Mouse (Mus musculus) hindbrain, embryonic 14.5 days (tissue): Measurements from ENCODE around the gene Nckap5. TPM values are rescaled to one million over a fixed set of nuclear protein-coding genes. Genes with fewer than 3 reads are reported as not detected.

Experiments
- ATAC-seq: fragments of 200-750 bp; cut with Nextera tagmentation; 2 replicates; pipeline ENCODE4 v1.8.0; 2017; ENCODE audit warnings: moderate number of reproducible peaks, mild to moderate bottlenecking, moderate TSS enrichment, moderate library complexity; ENCODE audit not compliant: low FRiP score
- DNase-seq: peaks from one replicate; pipeline ENCODE4 v3.0.0-alpha.2; 2015; ENCODE audit warnings: low spot score
- H3K27ac ChIP-seq: fragments of 300-500 bp; sonication (generic); 2 replicates; pipeline ENCODE4 v1.5.1; 2014; ENCODE audit warnings: mild to moderate bottlenecking, moderate library complexity
- H3K27me3 ChIP-seq: fragments of 300-500 bp; sonication (generic); 2 replicates; pipeline ENCODE4 v1.6.1; 2014; ENCODE audit warnings: mild to moderate bottlenecking, low read length, mixed read lengths; ENCODE audit not compliant: control insufficient read depth, insufficient read depth
- H3K36me3 ChIP-seq: fragments of 300-500 bp; sonication (generic); replicated peaks from 2 replicates; pipeline ENCODE4 v1.6.1; 2014; ENCODE audit not compliant: control insufficient read depth, insufficient read depth
- H3K4me1 ChIP-seq: fragments of 300-500 bp; sonication (generic); replicated peaks from 2 replicates; pipeline ENCODE4 v1.6.1; 2014; ENCODE audit warnings: antibody characterized with exemption, low read length, mixed read lengths; ENCODE audit not compliant: control insufficient read depth, insufficient read depth
- H3K4me2 ChIP-seq: fragments of 300-500 bp; sonication (generic); replicated peaks from 2 replicates; pipeline ENCODE4 v1.6.1; 2014; ENCODE audit warnings: mild to moderate bottlenecking, moderate library complexity
- H3K4me3 ChIP-seq: fragments of 300-500 bp; sonication (generic); replicated peaks from 2 replicates; pipeline ENCODE4 v1.5.1; 2014; ENCODE audit warnings: mild to moderate bottlenecking, low read length
- H3K9ac ChIP-seq: fragments of 300-500 bp; sonication (generic); 2 replicates; pipeline ENCODE4 v1.6.1; 2014
- H3K9me3 ChIP-seq: fragments of 300-500 bp; sonication (generic); 2 replicates; pipeline ENCODE4 v1.6.1; 2016; ENCODE audit warnings: low read length; ENCODE audit not compliant: control insufficient read depth
- WGBS: fragments of 180-500 bp; shearing (Covaris S2); extraction: QIAGEN DNeasy Blood & Tissue Kit; methylation state at CpG from one replicate; pipeline ENCODE4 v1.1.7; 2014; 5-methylcytosine and 5-hydroxymethylcytosine counted together
- polyA plus RNA-seq: library from polyadenylated mRNA; unstranded; fragments of >200 nt; fragmentation: Nextera tagmentation; extraction: Ambion mirVana; gene quantifications from 2 replicates; pipeline ENCODE4 v1.2.1, GENCODE M21; 2014

The Nckap5 gene
- polyA plus RNA-seq, 1 experiment from 2014 or later, result 14.1 TPM

DNA sequence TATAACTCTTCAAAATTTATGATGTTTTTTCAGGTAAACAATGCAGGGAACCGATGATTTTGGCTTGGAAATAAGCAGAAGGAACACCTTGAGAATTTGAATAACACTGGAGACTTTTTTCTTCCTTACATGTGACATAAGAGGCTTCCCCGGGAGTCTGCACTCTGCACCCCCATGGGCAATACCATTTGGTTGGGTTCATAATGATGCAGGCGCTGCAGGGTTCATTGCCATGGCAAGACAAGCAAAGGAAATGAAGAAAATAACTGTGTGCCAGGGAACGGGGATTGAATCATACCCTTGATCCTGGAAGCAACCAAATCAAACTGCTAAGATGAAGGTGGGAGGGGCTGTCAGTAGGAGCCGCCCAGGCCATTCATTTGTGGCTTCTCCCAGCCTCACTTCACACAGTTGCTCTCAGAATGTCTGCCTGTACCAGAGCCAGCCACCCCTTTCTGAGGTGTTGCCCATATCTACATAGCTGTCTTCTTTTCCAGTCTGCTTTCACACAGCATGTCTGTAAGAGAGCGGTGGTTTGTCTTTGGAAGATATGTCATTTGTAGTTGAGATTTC is 392.5 kb downstream of the Nckap5 start:
- Histone ChIP-seq H3K9me3 (no peaks in the 10 kb centered on the region; the same call in 1 of the 2 replicates), H3K27ac (no peak overlapping the region), H3K4me1 (peaks cover 4% of the 10 kb centered on the region; the same call in 1 of the 2 replicates), H3K4me2 (no peak overlapping the region), H3K9ac (no peak overlapping the region), H3K27me3 (no peaks in the 10 kb centered on the region), H3K36me3 (no peaks in the 10 kb centered on the region), H3K4me3 (no peak overlapping the region)
- no peak for ATAC-seq
- 68% methylated on average over 6 of the region's 6 CpGs for WGBS
- no peak for DNase-seq

DNA sequence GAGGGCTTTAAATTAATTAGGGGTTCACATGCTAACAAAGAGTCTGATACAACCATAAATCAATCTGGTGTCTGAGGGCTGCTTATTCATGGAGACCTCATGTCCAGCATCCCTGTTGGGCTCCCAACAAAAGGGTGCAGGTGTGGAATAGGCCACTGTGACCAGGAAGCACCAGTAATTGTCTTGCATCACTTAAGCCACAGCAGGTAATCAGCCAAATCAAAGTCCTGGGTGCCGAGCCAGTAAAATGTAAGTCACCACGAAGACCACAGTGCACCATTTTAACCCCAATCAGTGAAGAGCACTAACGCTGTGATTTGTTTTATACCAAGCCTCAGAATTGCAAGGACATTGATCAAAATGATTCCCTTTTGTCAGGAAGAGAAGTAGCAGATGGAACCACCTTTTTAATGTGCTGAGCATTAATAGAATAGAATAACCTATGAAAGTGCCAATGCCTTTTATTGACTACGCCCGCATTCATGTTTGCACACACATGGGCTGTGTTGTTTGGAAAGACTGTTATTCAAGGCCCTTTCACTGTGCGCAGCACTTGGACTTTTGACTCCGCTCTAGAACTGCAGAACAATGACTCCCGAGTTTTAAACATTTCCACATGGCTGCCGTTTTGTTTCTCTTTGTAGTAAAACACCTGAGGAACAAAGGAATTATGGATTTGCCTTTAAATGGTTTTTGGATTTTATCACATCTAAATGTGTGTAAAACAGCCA is 393.5 kb downstream of the Nckap5 start:
- H3K9ac ChIP-seq, result no peak overlapping the region
- H3K27ac ChIP-seq, result no peak overlapping the region
- DNase-seq (no peak), ATAC-seq (no peak)
- no peaks in the 10 kb centered on the region; the same call in 1 of the 2 replicates for H3K9me3 ChIP-seq
- peaks cover 4% of the 10 kb centered on the region; the same call in 1 of the 2 replicates for H3K4me1 ChIP-seq
- 50% methylated on average over 9 of the region's 9 CpGs for WGBS
- H3K27me3 ChIP-seq, result no peaks in the 10 kb centered on the region
- no peaks in the 10 kb centered on the region for H3K36me3 ChIP-seq
- H3K4me2 ChIP-seq, result no peak overlapping the region
- H3K4me3 ChIP-seq, result no peak overlapping the region

DNA sequence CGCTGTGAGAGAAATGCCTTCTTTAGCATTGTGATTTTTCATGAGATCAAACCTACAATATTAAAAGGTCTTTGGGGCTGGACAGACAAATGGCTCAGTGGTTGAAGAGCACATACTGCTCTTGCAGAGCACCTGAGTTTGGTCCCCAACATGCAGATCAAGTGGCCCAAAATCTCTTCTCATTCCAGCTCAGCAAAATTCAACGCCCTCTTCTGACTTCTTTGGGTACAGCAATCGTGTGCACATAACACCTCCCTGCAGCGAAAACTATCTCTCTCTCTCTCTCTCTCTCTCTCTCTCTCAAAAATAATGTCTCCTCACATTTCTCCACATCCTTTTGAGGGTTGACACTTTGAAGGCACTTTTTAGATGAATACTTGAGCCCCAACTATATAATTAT is 398.3 kb downstream of the Nckap5 start:
- no peak for DNase-seq
- Histone ChIP-seq H3K36me3 (no peaks in the 10 kb centered on the region), H3K27ac (no peak overlapping the region), H3K9ac (no peak overlapping the region), H3K4me3 (no peak overlapping the region), H3K27me3 (no peaks in the 10 kb centered on the region), H3K9me3 (no peaks in the 10 kb centered on the region; the same call in 1 of the 2 replicates), H3K4me1 (0 out of 2 replicates have a peak, but pooled peaks cover 4% of the 10 kb centered on the region), H3K4me2 (no peak overlapping the region)
- ATAC-seq, result no peak
- WGBS, result 87% methylated on average over 4 of the region's 4 CpGs

DNA sequence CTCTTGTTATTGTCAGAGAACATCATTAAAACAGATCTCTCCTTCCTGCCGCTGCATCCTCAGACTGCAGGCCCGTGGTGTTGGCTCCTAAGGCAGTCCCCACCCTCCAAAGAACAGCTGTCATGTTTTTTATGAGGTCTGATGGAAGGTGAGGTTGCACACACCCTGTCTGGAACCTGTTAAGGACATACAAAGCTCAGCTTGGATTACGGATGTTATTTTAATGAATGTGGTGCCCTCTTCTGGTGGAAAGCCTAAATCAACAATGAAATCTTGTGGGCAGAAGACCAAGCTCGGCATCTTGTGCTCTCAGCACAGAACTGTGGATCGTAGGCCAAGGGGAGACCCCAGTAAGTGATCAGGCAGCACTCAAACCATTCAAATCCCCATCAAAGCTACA is 399.0 kb downstream of the Nckap5 start:
- Histone ChIP-seq H3K4me2 (no peak overlapping the region), H3K27me3 (no peaks in the 10 kb centered on the region), H3K9me3 (no peaks in the 10 kb centered on the region; the same call in 1 of the 2 replicates), H3K36me3 (no peaks in the 10 kb centered on the region), H3K4me1 (no peaks in the 10 kb centered on the region), H3K9ac (no peak overlapping the region), H3K27ac (no peak overlapping the region), H3K4me3 (no peak overlapping the region)
- peak; percentile 65; the same call in 1 of the 2 replicates for ATAC-seq
- WGBS, result 19% methylated on average over 5 of the region's 5 CpGs
- DNase-seq, result peak; percentile 87

DNA sequence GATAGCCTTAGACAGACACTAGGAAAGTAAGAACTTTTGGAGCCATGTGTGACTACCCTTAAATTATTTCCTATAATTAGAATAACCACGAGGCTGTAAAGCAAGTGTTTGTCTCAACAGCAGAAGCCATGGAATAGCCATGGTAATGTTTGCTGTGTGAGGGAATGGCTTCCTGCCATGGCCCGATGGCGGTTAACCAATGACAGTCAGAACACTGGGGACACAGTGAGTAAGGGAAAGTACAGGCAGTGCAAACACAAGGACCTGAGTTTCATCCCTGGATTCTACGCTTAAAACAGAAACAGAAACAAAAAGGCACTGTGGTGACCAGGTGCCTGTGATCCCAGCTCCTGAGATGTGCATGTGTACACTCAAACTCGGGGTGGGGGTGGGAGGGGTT is 419.2 kb downstream of the Nckap5 start:
- ATAC-seq (no peak), DNase-seq (no peak)
- Histone ChIP-seq H3K9me3 (no peaks in the 10 kb centered on the region), H3K4me2 (no peak overlapping the region), H3K9ac (no peak overlapping the region), H3K27me3 (no peaks in the 10 kb centered on the region), H3K4me1 (no peaks in the 10 kb centered on the region), H3K36me3 (no peaks in the 10 kb centered on the region), H3K4me3 (no peak overlapping the region), H3K27ac (no peak overlapping the region)
- WGBS, result 80% methylated on average over 5 of the region's 5 CpGs

DNA sequence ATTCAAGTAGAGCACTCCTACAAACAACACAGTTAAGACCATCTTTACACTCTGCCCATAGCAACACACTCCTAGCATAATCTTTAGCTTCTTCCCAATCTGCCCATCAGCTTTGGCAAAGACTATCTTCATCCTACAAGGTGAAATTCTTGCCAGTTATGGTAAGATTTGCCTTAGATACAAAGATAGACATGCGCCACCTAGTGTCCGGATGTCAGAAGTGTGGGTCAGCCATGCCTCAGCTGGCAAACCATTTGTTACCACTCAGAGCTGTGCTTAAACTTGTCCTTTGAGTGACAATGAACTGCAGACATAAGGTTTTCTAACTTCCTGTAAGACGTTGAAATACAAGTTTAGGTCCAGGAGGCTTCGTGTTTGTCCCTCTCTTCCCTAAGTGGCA is 422.7 kb downstream of the Nckap5 start:
- no peaks in the 10 kb centered on the region for H3K36me3 ChIP-seq
- 20% methylated on average over 4 of the region's 4 CpGs for WGBS
- no peak overlapping the region for H3K9ac ChIP-seq
- no peak overlapping the region for H3K4me3 ChIP-seq
- ATAC-seq (no peak), DNase-seq (peak; percentile 50)
- no peaks in the 10 kb centered on the region for H3K4me1 ChIP-seq
- no peaks in the 10 kb centered on the region for H3K27me3 ChIP-seq
- no peak overlapping the region for H3K27ac ChIP-seq
- H3K9me3 ChIP-seq, result no peaks in the 10 kb centered on the region
- H3K4me2 ChIP-seq, result no peak overlapping the region

DNA sequence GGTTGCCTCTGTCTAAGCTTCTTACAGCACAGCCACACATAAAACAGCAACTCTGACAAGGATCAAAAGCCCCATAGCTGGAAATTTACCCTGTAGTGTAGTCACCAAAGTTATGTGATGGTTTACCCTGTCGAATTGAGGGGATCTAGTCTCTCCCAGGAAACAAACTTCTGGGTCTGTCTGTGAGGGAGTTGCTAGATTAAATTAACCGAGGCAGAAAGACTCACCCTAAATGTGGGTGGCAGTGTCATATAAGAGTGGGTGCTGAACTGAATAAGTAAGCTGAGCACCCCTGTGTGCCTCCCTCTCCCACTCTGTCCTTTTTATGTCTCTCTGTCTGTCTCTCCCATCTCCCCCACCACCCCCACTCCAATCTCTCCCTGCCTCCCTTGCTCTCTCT is 425.1 kb downstream of the Nckap5 start:
- WGBS, result 86% methylated on average over 2 of the region's 2 CpGs
- Histone ChIP-seq H3K27ac (no peak overlapping the region), H3K4me1 (no peaks in the 10 kb centered on the region), H3K4me3 (no peak overlapping the region), H3K4me2 (no peak overlapping the region), H3K9ac (no peak overlapping the region), H3K36me3 (no peaks in the 10 kb centered on the region), H3K27me3 (no peaks in the 10 kb centered on the region), H3K9me3 (no peaks in the 10 kb centered on the region)
- ATAC-seq (no peak), DNase-seq (no peak)

DNA sequence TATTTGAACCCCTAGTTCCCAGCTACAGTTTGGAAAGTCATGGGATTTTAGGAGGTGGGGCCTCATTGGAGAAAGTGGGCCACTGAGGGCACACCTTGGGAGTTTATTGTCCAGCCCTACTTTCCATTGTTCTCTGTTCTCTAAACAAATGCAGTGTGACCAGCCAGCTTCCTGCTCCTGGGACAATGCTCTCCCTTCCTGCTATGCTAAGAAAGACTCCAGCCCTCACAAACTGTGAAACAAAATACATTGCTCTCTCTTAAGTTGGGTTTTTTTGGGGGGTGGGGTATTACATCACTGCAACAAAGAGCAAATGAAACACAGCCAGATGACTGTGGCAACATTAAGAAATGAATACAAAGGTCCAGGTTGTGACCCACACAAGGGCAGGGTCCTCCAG is 426.6 kb downstream of the Nckap5 start:
- no peak for ATAC-seq
- H3K4me2 ChIP-seq, result no peak overlapping the region

DNA sequence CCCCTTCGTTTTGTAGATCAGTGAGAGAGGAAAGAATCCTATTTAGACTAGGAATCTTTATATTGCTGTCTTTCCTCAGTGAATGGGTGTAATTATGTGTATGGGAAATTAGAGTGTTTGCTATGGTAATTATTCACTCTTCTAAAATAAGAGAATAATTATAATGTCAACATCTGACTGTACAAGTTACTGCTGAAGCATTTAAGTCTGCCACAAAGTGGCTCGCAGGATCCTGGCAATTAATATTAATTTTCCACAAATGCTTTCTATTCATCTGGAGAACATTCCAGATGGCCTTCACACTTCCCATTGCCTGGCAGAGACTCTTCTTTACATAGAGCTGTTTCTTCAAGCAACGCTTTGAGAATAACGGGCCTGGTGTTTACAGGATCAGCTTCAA is 439.4 kb downstream of the Nckap5 start:
- Histone ChIP-seq H3K4me2 (no peak overlapping the region), H3K27ac (no peak overlapping the region), H3K9ac (no peak overlapping the region), H3K27me3 (no peaks in the 10 kb centered on the region), H3K9me3 (no peaks in the 10 kb centered on the region), H3K4me1 (peaks cover 3% of the 10 kb centered on the region; the same call in 1 of the 2 replicates), H3K36me3 (no peaks in the 10 kb centered on the region), H3K4me3 (no peak overlapping the region)
- ATAC-seq (no peak), DNase-seq (no peak)
- 70% methylated on average over 4 of the region's 4 CpGs for WGBS

More for the DNA sequence above, 426.6 kb downstream of the Nckap5 start:
- no peak overlapping the region for H3K4me3 ChIP-seq
- H3K27ac ChIP-seq, result no peak overlapping the region
- H3K27me3 ChIP-seq, result no peaks in the 10 kb centered on the region
- no peak overlapping the region for H3K9ac ChIP-seq
- no peaks in the 10 kb centered on the region for H3K4me1 ChIP-seq
- H3K9me3 ChIP-seq, result no peaks in the 10 kb centered on the region
- H3K36me3 ChIP-seq, result no peaks in the 10 kb centered on the region
- DNase-seq, result no peak
